Mouse (Mus musculus): ENCODE data around the gene Tmem91. TPM values are rescaled to one million over a fixed set of nuclear protein-coding genes. Genes with fewer than 3 reads are reported as not detected.

The Tmem91 gene
- polyA plus RNA-seq, 1 experiment from 2014 or later, result 2.0 TPM

DNA sequence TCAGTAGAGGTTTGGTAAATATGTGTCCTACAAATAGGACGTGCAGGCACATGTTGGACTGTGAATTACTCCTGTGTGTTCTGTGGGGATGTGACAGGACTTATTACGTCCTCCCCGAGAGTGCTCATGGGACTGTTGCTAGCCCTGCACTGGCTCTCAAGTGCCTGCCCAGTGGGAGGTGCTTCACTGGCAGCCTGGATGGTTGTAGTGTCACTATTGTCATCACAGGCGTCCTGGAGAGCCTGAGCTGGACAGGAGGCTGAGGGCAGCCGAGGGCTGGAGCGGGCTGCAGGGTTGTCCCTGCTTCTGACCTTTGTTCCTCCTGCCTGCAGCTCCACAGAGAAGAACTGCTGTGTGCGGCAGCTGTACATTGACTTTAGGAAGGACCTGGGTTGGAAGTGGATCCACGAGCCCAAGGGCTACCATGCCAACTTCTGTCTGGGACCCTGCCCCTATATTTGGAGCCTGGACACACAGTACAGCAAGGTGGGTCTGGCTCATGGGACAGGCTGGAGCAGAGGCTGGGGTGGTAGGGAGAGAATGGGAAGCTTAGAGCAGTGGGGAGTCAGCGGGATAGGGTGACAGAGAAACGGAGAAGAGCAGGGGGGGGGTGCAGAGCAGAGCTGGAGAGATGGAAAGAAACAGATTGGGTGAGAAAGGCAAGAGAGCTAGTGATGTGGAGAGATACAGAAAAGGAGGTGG is 29.0 kb upstream of the Tmem91 start:
- ATAC-seq, result no peak
- H3K9ac ChIP-seq (replicated peaks; ENCODE audit: low read depth), result no peak overlapping the region
- no peaks in the 10 kb centered on the region for H3K9me3 ChIP-seq (ENCODE audit: low read length)
- no peak overlapping the region for H3K4me3 ChIP-seq (ENCODE audit: low read depth, low read length)
- 0 out of 2 replicates have a peak, but pooled peaks cover 3% of the 10 kb centered on the region for H3K36me3 ChIP-seq (ENCODE audit: insufficient read depth, low read length)
- peaks cover 7% of the 10 kb centered on the region for H3K4me1 ChIP-seq (ENCODE audit: insufficient read depth, low read depth, low read length)
- WGBS, result 37% methylated on average over 10 of the region's 10 CpGs
- no peak overlapping the region for H3K27ac ChIP-seq (ENCODE audit: low read length)
- TF ChIP-seq EP300 (IDR thresholded peaks at IDR 0.05) (no peak), CTCF (IDR thresholded peaks at IDR 0.05) (no peak)
- no peak overlapping the region for H3K4me2 ChIP-seq (replicated peaks; ENCODE audit: low read depth, low read length)
- no peak for DNase-seq (ENCODE audit: low spot score)
- H3K27me3 ChIP-seq (replicated peaks; ENCODE audit: insufficient read depth, low read length), result no peaks in the 10 kb centered on the region

GRCm38 (mm10) chr7:25702350-25702749 is 27.4 kb upstream of the Tmem91 start:
- DNase-seq (ENCODE audit: low spot score), result no peak
- Histone ChIP-seq H3K9me3 (ENCODE audit: low read length) (no peaks in the 10 kb centered on the region), H3K4me2 (replicated peaks; ENCODE audit: low read depth, low read length) (no peak overlapping the region), H3K9ac (replicated peaks; ENCODE audit: low read depth) (no peak overlapping the region), H3K4me3 (ENCODE audit: low read depth, low read length) (no peak overlapping the region), H3K27me3 (replicated peaks; ENCODE audit: insufficient read depth, low read length) (no peaks in the 10 kb centered on the region), H3K4me1 (ENCODE audit: insufficient read depth, low read depth, low read length) (peaks cover 7% of the 10 kb centered on the region), H3K36me3 (ENCODE audit: insufficient read depth, low read length) (0 out of 2 replicates have a peak, but pooled peaks cover 7% of the 10 kb centered on the region), H3K27ac (ENCODE audit: low read length) (no peak overlapping the region)
- ATAC-seq, result no peak
- TF ChIP-seq CTCF (IDR thresholded peaks at IDR 0.05) (peak; percentile 48), EP300 (IDR thresholded peaks at IDR 0.05) (no peak)
- 96% methylated on average over 2 of the region's 2 CpGs for WGBS

- no peak for ATAC-seq
These were observed 25.8 kb upstream of the Tmem91 start for GRCm38 (mm10) chr7:25700732-25701131.

GRCm38 (mm10) chr7:25699851-25700250 is 24.9 kb upstream of the Tmem91 start:
- 63% methylated on average over 13 of the region's 13 CpGs for WGBS
- Histone ChIP-seq H3K27ac (ENCODE audit: low read length) (no peak overlapping the region), H3K27me3 (replicated peaks; ENCODE audit: insufficient read depth, low read length) (no peaks in the 10 kb centered on the region), H3K36me3 (ENCODE audit: insufficient read depth, low read length) (peaks cover 19% of the 10 kb centered on the region; the same call in 1 of the 2 replicates), H3K4me3 (ENCODE audit: low read depth, low read length) (no peak overlapping the region), H3K4me1 (ENCODE audit: insufficient read depth, low read depth, low read length) (no peaks in the 10 kb centered on the region), H3K4me2 (replicated peaks; ENCODE audit: low read depth, low read length) (no peak overlapping the region), H3K9me3 (ENCODE audit: low read length) (no peaks in the 10 kb centered on the region), H3K9ac (replicated peaks; ENCODE audit: low read depth) (no peak overlapping the region)
- DNase-seq (ENCODE audit: low spot score) (no peak), ATAC-seq (no peak)
- TF ChIP-seq EP300 (IDR thresholded peaks at IDR 0.05) (no peak), CTCF (IDR thresholded peaks at IDR 0.05) (peak; percentile 17; the same call in 1 of the 2 replicates)

More at GRCm38 (mm10) chr7:25700732-25701131, 25.8 kb upstream of the Tmem91 start:
- Histone ChIP-seq H3K36me3 (ENCODE audit: insufficient read depth, low read length) (peaks cover 18% of the 10 kb centered on the region; the same call in 1 of the 2 replicates), H3K27ac (ENCODE audit: low read length) (no peak overlapping the region), H3K9ac (replicated peaks; ENCODE audit: low read depth) (no peak overlapping the region), H3K4me2 (replicated peaks; ENCODE audit: low read depth, low read length) (no peak overlapping the region), H3K9me3 (ENCODE audit: low read length) (no peaks in the 10 kb centered on the region), H3K27me3 (replicated peaks; ENCODE audit: insufficient read depth, low read length) (no peaks in the 10 kb centered on the region), H3K4me1 (ENCODE audit: insufficient read depth, low read depth, low read length) (no peaks in the 10 kb centered on the region), H3K4me3 (ENCODE audit: low read depth, low read length) (no peak overlapping the region)
- 79% methylated on average over 12 of the region's 12 CpGs for WGBS
- DNase-seq (ENCODE audit: low spot score), result no peak
- TF ChIP-seq CTCF (IDR thresholded peaks at IDR 0.05), result peak; percentile 47
- TF ChIP-seq EP300 (IDR thresholded peaks at IDR 0.05), result no peak

GRCm38 (mm10) chr7:25694104-25694503 is 19.1 kb upstream of the Tmem91 start:
- DNase-seq (ENCODE audit: low spot score), result no peak
- TF ChIP-seq CTCF (IDR thresholded peaks at IDR 0.05) (no peak), EP300 (IDR thresholded peaks at IDR 0.05) (no peak)
- H3K27me3 ChIP-seq (replicated peaks; ENCODE audit: insufficient read depth, low read length), result no peaks in the 10 kb centered on the region
- no peak overlapping the region for H3K9ac ChIP-seq (replicated peaks; ENCODE audit: low read depth)
- peaks cover 5% of the 10 kb centered on the region for H3K4me1 ChIP-seq (ENCODE audit: insufficient read depth, low read depth, low read length)
- H3K36me3 ChIP-seq (ENCODE audit: insufficient read depth, low read length), result peaks cover 22% of the 10 kb centered on the region; the same call in 1 of the 2 replicates
- H3K9me3 ChIP-seq (ENCODE audit: low read length), result no peaks in the 10 kb centered on the region
- ATAC-seq, result no peak
- WGBS, result 62% methylated on average over 8 of the region's 8 CpGs
- no peak overlapping the region for H3K4me2 ChIP-seq (replicated peaks; ENCODE audit: low read depth, low read length)
- no peak overlapping the region for H3K27ac ChIP-seq (ENCODE audit: low read length)
- H3K4me3 ChIP-seq (ENCODE audit: low read depth, low read length), result no peak overlapping the region

DNA sequence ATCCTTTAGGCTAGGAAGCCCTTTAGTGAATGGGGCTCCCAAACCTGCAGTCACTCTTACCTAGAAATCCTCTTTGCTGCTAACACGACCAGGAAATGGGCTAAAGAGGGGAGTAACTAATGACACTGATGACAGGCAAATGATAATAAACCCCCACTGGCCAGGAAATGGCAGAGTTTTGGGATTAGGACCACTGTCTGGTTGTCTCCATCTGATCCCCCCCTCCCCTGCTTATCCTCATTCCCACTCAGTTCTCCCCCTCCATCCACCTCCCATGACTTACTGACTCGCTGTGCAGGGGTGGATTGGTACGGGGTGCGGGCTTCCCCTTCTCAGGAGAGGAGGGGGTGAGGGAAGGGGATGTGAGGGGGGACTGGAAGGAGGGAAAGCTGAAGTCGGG is 15.1 kb upstream of the Tmem91 start:
- Histone ChIP-seq H3K4me2 (replicated peaks; ENCODE audit: low read depth, low read length) (peak overlapping the region; percentile 98), H3K9ac (replicated peaks; ENCODE audit: low read depth) (0 out of 2 replicates have a peak overlapping the region, but pooled peaks have one; percentile 75), H3K36me3 (ENCODE audit: insufficient read depth, low read length) (0 out of 2 replicates have a peak, but pooled peaks cover 7% of the 10 kb centered on the region), H3K9me3 (ENCODE audit: low read length) (no peaks in the 10 kb centered on the region), H3K27me3 (replicated peaks; ENCODE audit: insufficient read depth, low read length) (no peaks in the 10 kb centered on the region), H3K27ac (ENCODE audit: low read length) (no peak overlapping the region; the same call in 1 of the 2 replicates), H3K4me3 (ENCODE audit: low read depth, low read length) (peak overlapping the region; percentile 85), H3K4me1 (ENCODE audit: insufficient read depth, low read depth, low read length) (peaks cover 5% of the 10 kb centered on the region)
- TF ChIP-seq CTCF (IDR thresholded peaks at IDR 0.05) (no peak), EP300 (IDR thresholded peaks at IDR 0.05) (no peak)
- DNase-seq (ENCODE audit: low spot score) (no peak), ATAC-seq (no peak)
- 40% methylated on average over 5 of the region's 5 CpGs for WGBS

Data from lung, postnatal 0 days (tissue).